Comparison of ENCODE assay signal across 13 mouse cellular contexts in the genomic region with DNA sequence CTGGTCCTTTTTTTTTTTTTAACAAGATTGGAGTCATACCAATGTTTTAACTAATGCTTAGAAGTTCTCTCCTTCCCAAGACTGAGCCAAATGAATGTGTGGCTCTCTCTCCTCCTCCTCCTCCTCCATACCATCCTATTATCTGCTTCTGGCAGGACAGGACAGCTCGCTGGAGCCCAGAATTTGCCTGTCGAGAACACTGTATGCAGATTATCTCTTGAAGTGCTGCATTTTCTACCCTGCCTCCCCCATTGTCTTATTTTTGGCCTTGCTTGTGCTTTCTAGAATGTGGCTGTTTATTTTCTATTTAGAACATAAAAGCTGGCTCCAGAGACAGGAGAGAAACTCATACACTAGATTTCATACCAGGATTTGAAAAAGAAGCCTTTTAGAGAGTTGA.
"Had no signal": no experiment of that assay in that cellular context is flagged by ENCODE, and none has a peak within 500 bp of the region (broad histone marks: within the 10 kb centered on the region; RNA-seq: fewer than 3 reads in every experiment).

No protein-coding gene starts in this region.

- H3K4me3 ChIP-seq: liver, embryonic 13.5 days had no signal

- DNase-seq: kidney, adult 18-20 months; kidney, adult 9 months; kidney, postnatal 14 days; kidney, postnatal 4 days; liver, embryonic 13.5 days; lung, adult 2 months; lung, postnatal 14 days; lung, postnatal 4 days; midbrain, embryonic 14.5 days; thymus, adult 2 months; thymus, postnatal 14 days; thymus, postnatal 4 days had no signal

- ATAC-seq: intestine, embryonic 16.5 days had no signal

- H3K27ac ChIP-seq: liver, embryonic 13.5 days had no signal
